Mouse (Mus musculus) forebrain, embryonic 12.5 days (tissue): ENCODE measurements around the gene Ankrd53. TPM values are rescaled to one million over a fixed set of nuclear protein-coding genes. Genes with fewer than 3 reads are reported as not detected.

Source experiments
- ATAC-seq: fragments of 200-750 bp; cut with Nextera tagmentation; 2 replicates; pipeline ENCODE4 v1.8.0; 2017; ENCODE audit warnings: moderate TSS enrichment; ENCODE audit not compliant: low FRiP score
- H3K27ac ChIP-seq: fragments of 300-500 bp; sonication (generic); 2 replicates; pipeline ENCODE4 v1.5.1; 2016; ENCODE audit warnings: mild to moderate bottlenecking
- H3K27me3 ChIP-seq: fragments of 300-500 bp; sonication (generic); 2 replicates; pipeline ENCODE4 v1.6.1; 2016; ENCODE audit warnings: mild to moderate bottlenecking
- H3K36me3 ChIP-seq: fragments of 300-500 bp; sonication (generic); replicated peaks from 2 replicates; pipeline ENCODE4 v1.6.1; 2016; ENCODE audit warnings: mild to moderate bottlenecking
- H3K4me1 ChIP-seq: fragments of 300-500 bp; sonication (generic); 2 replicates; pipeline ENCODE4 v1.6.1; 2016
- H3K4me2 ChIP-seq: fragments of 300-500 bp; sonication (generic); 2 replicates; pipeline ENCODE4 v1.6.1; 2016; ENCODE audit warnings: mild to moderate bottlenecking, moderate library complexity
- H3K4me3 ChIP-seq: fragments of 300-500 bp; sonication (generic); replicated peaks from 2 replicates; pipeline ENCODE4 v1.5.1; 2016; ENCODE audit warnings: mild to moderate bottlenecking
- H3K9ac ChIP-seq: fragments of 300-500 bp; sonication (generic); 2 replicates; pipeline ENCODE4 v1.6.1; 2016; ENCODE audit warnings: mild to moderate bottlenecking
- H3K9me3 ChIP-seq: fragments of 300-500 bp; sonication (generic); 2 replicates; pipeline ENCODE4 v1.6.1; 2016
- WGBS: fragments of 180-500 bp; shearing (Covaris S2); methylation state at CpG from one replicate; pipeline ENCODE4 v1.1.7; 2016; 5-methylcytosine and 5-hydroxymethylcytosine counted together
- polyA plus RNA-seq: library from polyadenylated mRNA; unstranded; fragments of >200 nt; fragmentation: Nextera tagmentation; extraction: Ambion mirVana; gene quantifications from 2 replicates; pipeline ENCODE4 v1.2.1, GENCODE M21; 2016

Gene Ankrd53
- polyA plus RNA-seq, 1 experiment from 2014 or later: 0.15 TPM

GRCm38 (mm10) chr6:83738596-83738995 lies 23.8 kb upstream of the Ankrd53 start:
- Histone ChIP-seq H3K9ac (no peak overlapping the region), H3K4me3 (no peak overlapping the region), H3K4me1 (no peaks in the 10 kb centered on the region), H3K27me3 (peaks cover 18% of the 10 kb centered on the region; the same call in 1 of the 2 replicates), H3K4me2 (no peak overlapping the region), H3K27ac (no peak overlapping the region), H3K9me3 (no peaks in the 10 kb centered on the region), H3K36me3 (no peaks in the 10 kb centered on the region)
- no peak for ATAC-seq
- WGBS: 88% methylated on average over 6 of the region's 6 CpGs

- Histone ChIP-seq H3K9me3 (no peaks in the 10 kb centered on the region), H3K9ac (no peak within 1 kb of the TSS), H3K36me3 (no peaks in the 10 kb centered on the region), H3K27ac (no peak within 1 kb of the TSS), H3K4me1 (peaks cover 7% of the 10 kb centered on the region), H3K4me3 (no peak within 1 kb of the TSS), H3K27me3 (peaks cover 23% of the 10 kb centered on the region; the same call in 1 of the 2 replicates), H3K4me2 (no peak within 1 kb of the TSS)
- 60% methylated on average over 5 of the region's 5 CpGs for WGBS
- ATAC-seq: no peak
These were observed 19.7 kb upstream of the Ankrd53 start, which contains the start of gene Atp6v1b1 for GRCm38 (mm10) chr6:83742761-83743160. Gene Atp6v1b1 (plus strand): TSS chr6:83742990.

GRCm38 (mm10) chr6:83743212-83743611 lies 19.2 kb upstream of the Ankrd53 start:
- no peak for ATAC-seq
- Histone ChIP-seq H3K9ac (no peak overlapping the region), H3K36me3 (no peaks in the 10 kb centered on the region), H3K4me1 (peaks cover 7% of the 10 kb centered on the region), H3K4me2 (no peak overlapping the region), H3K9me3 (no peaks in the 10 kb centered on the region), H3K4me3 (no peak overlapping the region), H3K27me3 (peaks cover 28% of the 10 kb centered on the region; the same call in 1 of the 2 replicates), H3K27ac (no peak overlapping the region)
- WGBS: 52% methylated on average over 5 of the region's 5 CpGs

- 67% methylated on average over 5 of the region's 5 CpGs for WGBS
- H3K27me3 ChIP-seq: peaks cover 32% of the 10 kb centered on the region; the same call in 1 of the 2 replicates
These were observed 18.3 kb upstream of the Ankrd53 start for GRCm38 (mm10) chr6:83744126-83744525.

GRCm38 (mm10) chr6:83744557-83744956 lies 17.9 kb upstream of the Ankrd53 start:
- H3K27ac ChIP-seq: no peak overlapping the region
- peaks cover 7% of the 10 kb centered on the region for H3K4me1 ChIP-seq
- H3K4me2 ChIP-seq: no peak overlapping the region
- peaks cover 36% of the 10 kb centered on the region; the same call in 1 of the 2 replicates for H3K27me3 ChIP-seq
- no peaks in the 10 kb centered on the region for H3K9me3 ChIP-seq
- no peak overlapping the region for H3K4me3 ChIP-seq
- no peak for ATAC-seq
- no peak overlapping the region for H3K9ac ChIP-seq
- H3K36me3 ChIP-seq: no peaks in the 10 kb centered on the region
- WGBS: 66% methylated on average over 5 of the region's 5 CpGs

More at GRCm38 (mm10) chr6:83744126-83744525, 18.3 kb upstream of the Ankrd53 start:
- Histone ChIP-seq H3K9me3 (no peaks in the 10 kb centered on the region), H3K36me3 (no peaks in the 10 kb centered on the region), H3K9ac (no peak overlapping the region), H3K4me2 (no peak overlapping the region), H3K27ac (no peak overlapping the region), H3K4me1 (peaks cover 7% of the 10 kb centered on the region), H3K4me3 (no peak overlapping the region)
- no peak for ATAC-seq

GRCm38 (mm10) chr6:83745466-83745865 lies 17.0 kb upstream of the Ankrd53 start:
- Histone ChIP-seq H3K9me3 (no peaks in the 10 kb centered on the region), H3K4me2 (no peak overlapping the region), H3K27me3 (peaks cover 33% of the 10 kb centered on the region; the same call in 1 of the 2 replicates), H3K9ac (no peak overlapping the region), H3K36me3 (no peaks in the 10 kb centered on the region), H3K27ac (no peak overlapping the region), H3K4me3 (no peak overlapping the region), H3K4me1 (peaks cover 7% of the 10 kb centered on the region)
- no peak for ATAC-seq
- 41% methylated on average over 2 of the region's 2 CpGs for WGBS

GRCm38 (mm10) chr6:83749286-83749685 lies 13.2 kb upstream of the Ankrd53 start:
- no peak overlapping the region for H3K4me2 ChIP-seq
- H3K27me3 ChIP-seq: peaks cover 59% of the 10 kb centered on the region
- no peak overlapping the region for H3K27ac ChIP-seq
- H3K9ac ChIP-seq: no peak overlapping the region
- no peaks in the 10 kb centered on the region for H3K9me3 ChIP-seq
- no peaks in the 10 kb centered on the region for H3K36me3 ChIP-seq
- 54% methylated on average over 3 of the region's 3 CpGs for WGBS
- no peak for ATAC-seq
- no peak overlapping the region for H3K4me3 ChIP-seq
- peaks cover 7% of the 10 kb centered on the region for H3K4me1 ChIP-seq

GRCm38 (mm10) chr6:83750171-83750684 lies 12.2 kb upstream of the Ankrd53 start:
- ATAC-seq: no peak
- WGBS: 8% methylated on average over 11 of the region's 11 CpGs
- no peaks in the 10 kb centered on the region for H3K36me3 ChIP-seq
- no peak overlapping the region for H3K27ac ChIP-seq
- H3K9me3 ChIP-seq: no peaks in the 10 kb centered on the region
- H3K4me1 ChIP-seq: peaks cover 7% of the 10 kb centered on the region
- H3K9ac ChIP-seq: no peak overlapping the region
- no peak overlapping the region for H3K4me3 ChIP-seq
- no peak overlapping the region for H3K4me2 ChIP-seq
- peaks cover 60% of the 10 kb centered on the region for H3K27me3 ChIP-seq

- Histone ChIP-seq H3K9me3 (no peaks in the 10 kb centered on the region), H3K27ac (no peak overlapping the region), H3K36me3 (no peaks in the 10 kb centered on the region), H3K4me1 (no peaks in the 10 kb centered on the region), H3K4me3 (no peak overlapping the region), H3K27me3 (peaks cover 89% of the 10 kb centered on the region), H3K9ac (no peak overlapping the region), H3K4me2 (no peak overlapping the region)
- no peak for ATAC-seq
- 74% methylated on average over 9 of the region's 9 CpGs for WGBS
These were observed 6.4 kb upstream of the Ankrd53 start for GRCm38 (mm10) chr6:83756051-83756450.

- Histone ChIP-seq H3K9me3 (no peaks in the 10 kb centered on the region), H3K27ac (no peak overlapping the region), H3K4me1 (peaks cover 9% of the 10 kb centered on the region), H3K4me3 (peak overlapping the region; percentile 29), H3K9ac (no peak overlapping the region), H3K4me2 (peak overlapping the region; percentile 55), H3K27me3 (peaks cover 66% of the 10 kb centered on the region), H3K36me3 (peaks cover 3% of the 10 kb centered on the region; the same call in 1 of the 2 replicates)
- ATAC-seq: 0 out of 2 replicates have a peak, but pooled peaks have one; percentile 46
- under 1% methylated on average over 35 of the region's 35 CpGs for WGBS
These were observed 512 bp downstream of the Ankrd53 start for GRCm38 (mm10) chr6:83762880-83763431.

GRCm38 (mm10) chr6:83766982-83767381 lies 4.5 kb downstream of the Ankrd53 start:
- H3K4me1 ChIP-seq: peaks cover 9% of the 10 kb centered on the region
- WGBS: 99% methylated on average over 3 of the region's 3 CpGs

GRCm38 (mm10) chr6:83768485-83768884 lies 6.0 kb downstream of the Ankrd53 start:
- peaks cover 12% of the 10 kb centered on the region for H3K27me3 ChIP-seq
- no peak overlapping the region for H3K4me3 ChIP-seq
- 84% methylated on average over 5 of the region's 5 CpGs for WGBS
- ATAC-seq: no peak
- H3K27ac ChIP-seq: no peak overlapping the region
- peaks cover 4% of the 10 kb centered on the region; the same call in 1 of the 2 replicates for H3K4me1 ChIP-seq
- H3K4me2 ChIP-seq: no peak overlapping the region
- no peaks in the 10 kb centered on the region for H3K9me3 ChIP-seq
- H3K9ac ChIP-seq: no peak overlapping the region
- peaks cover 41% of the 10 kb centered on the region for H3K36me3 ChIP-seq

More at GRCm38 (mm10) chr6:83766982-83767381, 4.5 kb downstream of the Ankrd53 start:
- no peak for ATAC-seq
- Histone ChIP-seq H3K4me2 (no peak overlapping the region), H3K9me3 (no peaks in the 10 kb centered on the region), H3K36me3 (peaks cover 33% of the 10 kb centered on the region), H3K9ac (no peak overlapping the region), H3K27ac (no peak overlapping the region), H3K27me3 (peaks cover 27% of the 10 kb centered on the region), H3K4me3 (no peak overlapping the region)

GRCm38 (mm10) chr6:83774126-83774525 lies 11.7 kb downstream of the Ankrd53 start:
- Histone ChIP-seq H3K4me2 (peak overlapping the region; percentile 84), H3K9me3 (no peaks in the 10 kb centered on the region), H3K4me3 (peak overlapping the region; percentile 89), H3K4me1 (peaks cover 21% of the 10 kb centered on the region), H3K27me3 (no peaks in the 10 kb centered on the region), H3K27ac (no peak overlapping the region), H3K36me3 (peaks cover 26% of the 10 kb centered on the region), H3K9ac (peak overlapping the region; percentile 90; the same call in 1 of the 2 replicates)
- no peak for ATAC-seq
- WGBS: 66% methylated on average over 9 of the region's 9 CpGs
